Mouse (Mus musculus): ENCODE measurements around the gene Cog6. TPM values are rescaled to one million over a fixed set of nuclear protein-coding genes. Genes with fewer than 3 reads are reported as not detected.

Cog6 gene
- total RNA-seq (2021) = 10 to 100 TPM; 35.7 to 43.9 TPM

DNA sequence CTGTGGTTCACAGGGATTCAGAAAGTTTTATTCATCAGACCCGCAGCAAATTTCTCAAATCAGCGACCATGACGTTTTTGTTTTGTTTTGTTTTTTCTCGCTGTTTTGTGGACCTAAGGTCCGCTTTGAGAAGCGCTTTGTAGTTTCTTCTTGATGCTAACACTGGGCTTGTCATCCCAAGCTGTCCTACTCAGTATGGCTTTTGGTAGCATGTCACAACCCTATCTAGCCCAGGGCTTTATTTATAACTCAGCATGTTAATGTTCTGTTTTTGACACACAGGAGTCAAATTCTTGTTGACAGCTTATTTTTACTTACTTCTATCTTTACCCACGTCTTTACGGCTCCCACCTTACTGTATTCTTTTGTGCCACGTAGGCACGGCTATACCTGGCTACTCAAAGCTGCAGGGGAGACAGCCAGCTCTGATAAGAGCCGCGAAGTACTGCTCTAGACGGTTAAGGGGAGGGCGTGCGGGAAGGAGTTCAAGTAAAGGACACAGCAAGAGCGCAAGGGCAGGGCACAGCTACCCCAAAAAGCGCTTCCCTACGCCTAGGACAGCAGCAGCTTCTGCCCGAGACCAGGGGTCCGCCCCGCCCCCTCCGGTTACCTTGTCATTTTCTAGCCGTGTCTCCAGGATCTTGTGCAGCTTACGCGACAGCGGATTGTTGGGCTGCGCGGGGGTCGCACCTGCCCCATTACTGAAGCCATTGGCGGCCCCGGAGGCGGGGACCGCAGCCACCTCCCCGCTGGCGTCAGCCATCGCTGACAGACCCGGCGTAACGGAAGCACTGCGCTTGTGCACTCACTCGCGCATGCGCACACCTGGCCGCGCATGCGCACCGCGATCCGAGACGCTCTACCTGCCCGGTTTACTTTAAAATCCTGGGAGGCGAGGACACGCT, at the start of gene Cog6:
Cog6 (minus strand) TSS at position 802 of the 905 bp plus-strand sequence.
- peak; percentile 81 to 84 for DNase-seq (ENCODE audit: low spot score in 2 of 2)
- intact Hi-C loops (cut with DNase I) = no loop called here

DNA sequence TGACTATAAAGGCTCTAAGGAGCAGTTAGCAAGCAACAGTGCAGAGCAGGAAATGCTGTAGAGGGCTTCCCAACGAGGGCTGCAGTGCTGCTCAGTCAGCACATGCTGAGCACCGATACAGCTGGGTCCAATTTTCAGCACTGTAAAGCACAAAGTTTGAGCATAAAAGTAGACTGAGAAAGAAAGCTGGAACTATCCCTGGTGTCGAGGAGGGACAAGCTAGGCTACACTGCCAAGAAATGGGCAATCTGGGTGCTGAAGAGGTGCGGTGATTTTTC, 49.0 kb upstream of the Cog6 start:
- DNase-seq (ENCODE audit: low spot score in 2 of 2) = no peak
- intact Hi-C loops (cut with DNase I) = no loop called here

DNA sequence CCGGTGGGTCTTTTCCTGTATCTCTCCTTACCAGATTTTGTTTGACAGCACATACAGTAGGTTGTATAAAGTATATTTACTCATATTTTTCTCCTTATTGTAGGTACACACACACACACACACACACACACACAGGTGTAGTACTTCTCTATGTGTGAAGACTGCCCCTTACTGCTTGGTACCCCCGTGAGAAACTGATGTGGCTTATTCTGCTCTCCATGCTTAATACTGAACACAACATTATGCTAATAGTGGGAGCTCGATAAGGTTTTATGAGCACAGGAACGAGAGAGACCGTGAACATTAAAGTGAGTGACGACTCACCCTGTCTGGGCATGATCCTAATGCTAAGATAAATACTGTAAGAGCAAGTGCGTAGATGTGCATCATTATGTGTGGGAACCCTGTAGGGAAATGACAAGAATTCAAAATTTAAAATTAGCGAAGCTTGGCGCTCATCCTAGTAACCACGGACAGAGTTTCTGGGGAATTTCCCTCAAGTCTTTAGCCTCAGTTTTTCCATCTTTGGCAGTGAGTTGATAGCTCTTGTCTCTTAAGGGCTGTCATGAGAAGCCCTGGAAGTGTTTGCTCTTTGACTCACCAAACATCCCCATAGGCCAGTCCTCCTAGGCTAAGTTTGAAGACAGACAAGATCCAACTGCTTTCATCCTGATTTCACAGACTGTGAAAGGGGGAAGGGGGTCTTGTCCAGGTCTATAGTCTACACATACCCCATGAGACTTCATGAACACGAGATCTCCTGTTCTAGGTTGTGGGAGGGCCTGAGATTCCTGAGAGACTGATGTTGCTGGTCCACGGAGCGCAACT, 48.4 kb upstream of the Cog6 start:
- no peak for DNase-seq (ENCODE audit: low spot score in 2 of 2)

DNA sequence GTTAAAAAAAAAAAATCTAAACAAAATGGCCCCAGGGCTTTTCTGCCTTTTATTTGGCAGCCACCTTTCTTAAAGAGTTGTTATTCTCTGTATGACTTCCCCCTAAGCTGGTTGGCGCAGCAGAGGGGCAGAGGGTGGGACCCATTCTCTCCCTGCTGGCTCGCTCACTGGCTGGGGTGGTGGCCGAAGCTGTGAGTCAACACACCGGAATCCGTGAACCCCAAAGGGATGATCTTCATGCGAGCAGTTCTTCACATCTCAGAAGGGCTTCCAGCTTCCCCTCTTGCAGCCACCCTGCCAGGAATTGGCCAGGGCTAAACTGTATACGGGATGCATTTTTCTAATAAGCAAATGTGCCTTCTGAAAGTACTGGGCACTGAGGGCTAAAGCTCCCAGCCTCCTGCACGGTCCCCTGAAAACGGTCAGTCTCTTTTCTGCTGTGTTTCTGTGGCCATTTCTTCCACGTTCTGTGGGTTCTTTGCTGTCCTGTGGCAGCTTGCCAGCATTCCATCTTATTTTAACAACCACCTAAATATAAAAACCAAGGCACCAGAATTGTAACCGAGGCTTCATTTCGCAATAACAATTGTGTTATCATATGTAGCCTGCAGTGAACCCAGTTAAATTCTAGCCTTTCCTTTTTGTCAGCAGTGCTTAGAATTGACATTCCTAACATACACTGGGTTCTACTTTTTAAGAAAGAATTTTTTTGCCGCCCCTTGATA, 46.5 kb upstream of the Cog6 start:
- intact Hi-C loops (cut with DNase I) = no loop called here
- no peak for DNase-seq (ENCODE audit: low spot score in 2 of 2)

More for the DNA sequence above, 48.4 kb upstream of the Cog6 start:
- intact Hi-C loops (cut with DNase I) = no loop called here

DNA sequence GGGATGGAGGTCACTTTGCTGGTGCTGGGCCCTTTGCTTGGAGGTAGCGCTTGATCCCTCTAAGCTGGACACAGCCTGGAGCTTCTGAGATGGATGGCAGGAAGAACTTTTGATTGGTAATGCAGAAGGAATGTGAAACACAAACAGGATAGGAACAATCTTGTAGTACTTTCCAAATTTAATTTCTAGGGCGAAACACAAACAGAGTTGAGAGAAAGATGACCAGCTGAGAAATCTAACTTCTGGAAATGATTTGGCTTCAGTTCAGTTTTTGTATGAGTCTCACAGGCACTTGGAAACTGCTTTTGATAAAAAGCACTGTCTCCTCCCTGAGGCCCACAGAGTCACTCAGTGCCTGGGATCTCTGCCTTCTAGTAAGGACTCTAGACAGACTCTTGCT, 42.9 kb upstream of the Cog6 start:
- intact Hi-C loops (cut with DNase I) = no loop called here
- DNase-seq (ENCODE audit: low spot score in 2 of 2) = no peak

DNA sequence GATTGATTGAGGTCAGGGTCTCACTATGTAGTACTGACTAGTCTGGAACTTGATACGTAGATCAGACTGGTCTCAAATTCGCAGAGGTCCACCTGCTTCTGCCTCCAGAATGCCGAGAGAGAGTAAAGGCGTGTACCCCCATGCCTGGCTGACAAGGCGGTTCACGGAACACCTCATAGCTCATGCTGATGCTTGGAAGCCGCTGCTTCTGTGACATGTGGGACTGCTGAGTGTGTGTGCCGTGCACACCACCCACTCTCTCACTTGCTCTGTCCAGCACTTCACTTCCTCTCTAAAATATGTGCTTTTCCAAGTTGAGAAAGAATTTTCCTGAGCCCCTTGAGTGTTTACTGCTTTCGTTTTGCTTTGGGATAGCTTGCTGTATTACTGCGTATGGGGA, 39.4 kb upstream of the Cog6 start:
- intact Hi-C loops (cut with DNase I) = no loop called here
- no peak for DNase-seq (ENCODE audit: low spot score in 2 of 2)

DNA sequence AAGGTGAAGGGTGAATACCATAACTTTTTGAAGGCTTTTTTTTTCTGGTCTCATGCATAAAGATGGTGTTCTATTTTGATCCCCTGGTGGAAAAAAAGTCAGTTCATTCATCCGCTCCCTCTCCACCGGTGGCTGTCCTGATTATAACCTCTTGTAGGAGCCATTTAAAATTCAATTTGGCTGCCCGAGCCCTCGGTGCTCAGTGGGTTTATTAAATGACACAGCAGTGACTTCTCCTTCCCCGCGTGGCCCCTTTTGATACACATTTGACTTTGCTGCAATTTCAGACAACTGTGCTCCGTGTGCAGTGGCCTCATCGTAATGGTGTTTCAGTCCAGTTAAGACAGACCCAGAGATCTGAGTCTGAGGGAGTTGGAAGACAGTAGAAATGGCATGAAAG, 35.3 kb upstream of the Cog6 start:
- DNase-seq (ENCODE audit: low spot score in 2 of 2) = no peak
- intact Hi-C loops (cut with DNase I) = no loop called here

DNA sequence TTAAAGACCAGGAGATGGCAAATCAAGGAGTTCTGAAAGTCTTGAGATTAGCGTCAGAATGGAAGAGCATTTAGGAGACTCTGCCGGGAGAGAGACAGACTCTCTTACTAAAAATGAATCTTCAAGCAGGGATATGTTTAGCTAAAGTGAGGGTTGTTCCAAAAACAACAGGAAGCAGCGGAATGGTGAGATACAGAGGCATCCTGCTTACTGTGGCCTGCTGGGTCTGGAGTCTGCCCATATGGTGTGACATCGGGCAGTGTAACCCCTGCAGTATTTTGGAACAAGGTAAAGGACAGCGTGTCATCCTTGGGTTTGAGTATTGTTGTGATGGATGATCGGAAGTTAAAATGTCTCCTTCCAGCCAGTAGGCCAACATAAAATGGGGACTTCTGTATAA, 29.3 kb upstream of the Cog6 start:
- intact Hi-C loops (cut with DNase I) = no loop called here
- DNase-seq (ENCODE audit: low spot score in 2 of 2) = no peak

DNA sequence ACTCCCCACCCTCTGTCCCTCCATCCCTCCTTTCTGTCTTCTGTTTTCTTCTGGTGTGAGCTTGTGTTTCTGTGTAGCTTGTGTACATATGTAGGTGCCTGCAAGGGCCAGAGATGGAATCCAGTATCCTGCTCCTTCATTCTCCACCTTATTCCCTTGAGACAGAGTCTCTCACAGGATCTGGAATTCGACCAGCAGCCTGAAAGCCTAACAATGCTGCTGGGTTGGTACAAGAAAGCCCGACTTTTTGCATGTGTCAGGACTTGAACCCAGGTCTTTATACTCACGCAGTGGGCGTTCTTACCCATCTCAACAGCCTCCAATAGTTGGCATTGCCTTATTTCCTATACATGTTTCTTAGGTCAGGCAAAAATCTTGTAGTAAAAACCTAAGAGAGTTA, 28.7 kb upstream of the Cog6 start:
- intact Hi-C loops (cut with DNase I) = no loop called here
- no peak for DNase-seq (ENCODE audit: low spot score in 2 of 2)

DNA sequence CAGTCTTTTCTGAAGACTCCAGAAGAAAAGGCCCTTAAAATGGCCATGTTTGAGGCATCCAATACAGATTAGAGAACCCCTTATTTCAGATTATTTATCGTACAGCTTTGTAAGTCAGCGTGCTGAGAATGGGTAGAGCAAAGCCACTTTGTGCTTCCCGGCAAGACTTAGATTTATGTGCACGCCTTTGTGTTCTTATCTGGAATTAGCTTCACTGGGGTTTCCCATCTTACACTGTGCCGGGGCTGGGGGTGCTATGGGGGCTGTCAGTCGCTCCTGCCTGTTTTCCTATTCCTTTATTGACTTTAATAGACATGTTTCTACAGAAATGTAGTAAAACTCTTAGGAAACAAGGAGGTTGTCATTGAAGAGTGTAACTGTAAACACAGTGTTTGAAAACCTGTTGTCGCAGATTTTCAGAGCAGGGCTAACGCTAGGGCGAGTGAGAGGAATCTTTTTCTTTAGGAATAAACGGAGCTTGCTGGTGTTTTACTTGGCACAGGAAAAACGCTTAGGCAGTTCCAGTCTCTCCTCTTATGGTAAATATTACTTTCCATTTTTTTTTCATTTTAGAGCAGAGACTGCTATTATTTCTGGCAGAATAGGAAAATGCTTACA, 27.8 kb upstream of the Cog6 start:
- intact Hi-C loops (cut with DNase I) = loop anchor here (5.0 kb wide), 2 partner anchors 203 to 278 kb away; no protein-coding TSS in a partner anchor
- no peak for DNase-seq (ENCODE audit: low spot score in 2 of 2)

DNA sequence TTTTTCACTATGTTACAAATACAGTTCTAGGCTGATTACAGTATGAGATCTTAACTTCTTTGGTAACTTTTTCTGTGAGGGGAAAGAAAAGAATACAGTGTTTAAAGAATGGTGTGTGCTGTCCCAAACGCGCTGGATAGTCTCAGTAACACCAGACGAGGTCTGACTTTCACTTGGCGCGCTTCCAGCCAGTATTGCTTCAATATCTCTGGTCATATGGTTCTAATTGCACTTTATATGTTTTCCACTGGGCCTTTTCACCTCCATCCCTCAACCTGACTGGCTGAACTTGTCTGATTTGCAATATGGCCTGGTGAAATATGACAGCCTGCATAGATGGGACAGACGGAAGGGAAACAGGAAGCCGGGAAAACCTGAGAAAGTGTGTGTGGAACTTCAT, 27.2 kb upstream of the Cog6 start:
- DNase-seq (ENCODE audit: low spot score in 2 of 2) = no peak
- intact Hi-C loops (cut with DNase I) = loop anchor here (5.0 kb wide), 2 partner anchors 203 to 278 kb away; no protein-coding TSS in a partner anchor

DNA sequence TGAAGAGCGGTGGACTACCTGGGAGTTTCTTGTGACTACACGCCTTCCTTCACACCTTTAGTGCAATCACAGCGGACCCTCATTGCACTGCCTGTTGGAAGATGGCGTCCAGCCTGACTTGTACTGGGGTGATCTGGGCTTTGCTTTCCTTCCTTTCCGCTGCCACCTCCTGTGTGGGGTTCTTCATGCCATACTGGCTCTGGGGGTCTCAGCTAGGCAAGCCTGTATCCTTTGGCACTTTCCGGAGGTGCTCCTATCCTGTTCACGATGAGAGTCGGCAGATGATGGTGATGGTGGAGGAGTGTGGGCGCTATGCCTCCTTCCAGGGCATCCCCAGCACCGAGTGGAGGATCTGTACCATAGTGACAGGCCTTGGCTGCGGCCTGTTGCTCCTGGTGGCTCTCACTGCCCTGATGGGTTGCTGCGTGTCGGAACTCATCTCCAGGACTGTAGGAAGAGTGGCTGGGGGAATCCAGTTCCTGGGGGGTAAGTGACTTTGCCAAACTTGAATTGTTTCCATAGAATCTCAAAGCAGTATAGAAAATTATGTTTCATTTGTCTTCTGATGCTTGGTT, 26.3 kb upstream of the Cog6 start:
- intact Hi-C loops (cut with DNase I) = loop anchor here (5.0 kb wide), 2 partner anchors 204 to 279 kb away; no protein-coding TSS in a partner anchor
- no peak for DNase-seq (ENCODE audit: low spot score in 2 of 2)

DNA sequence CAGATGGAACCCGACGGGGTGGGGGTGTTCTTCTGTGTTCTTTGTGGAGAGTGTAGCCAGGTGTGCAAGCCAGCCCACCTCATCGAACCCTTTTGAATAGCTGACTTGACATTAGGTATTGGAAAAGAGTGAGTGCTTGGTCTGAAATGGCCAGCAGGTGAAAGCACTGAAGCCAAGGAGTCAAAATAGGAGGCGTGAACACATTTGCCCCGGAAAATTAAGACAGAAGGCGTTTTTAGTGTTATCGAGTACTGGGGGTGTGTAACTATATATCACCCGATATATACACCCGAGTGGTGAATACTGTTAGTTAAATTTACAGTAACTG, 25.2 kb upstream of the Cog6 start:
- intact Hi-C loops (cut with DNase I) = loop anchor here (5.0 kb wide), 2 partner anchors 205 to 280 kb away; no protein-coding TSS in a partner anchor

DNA sequence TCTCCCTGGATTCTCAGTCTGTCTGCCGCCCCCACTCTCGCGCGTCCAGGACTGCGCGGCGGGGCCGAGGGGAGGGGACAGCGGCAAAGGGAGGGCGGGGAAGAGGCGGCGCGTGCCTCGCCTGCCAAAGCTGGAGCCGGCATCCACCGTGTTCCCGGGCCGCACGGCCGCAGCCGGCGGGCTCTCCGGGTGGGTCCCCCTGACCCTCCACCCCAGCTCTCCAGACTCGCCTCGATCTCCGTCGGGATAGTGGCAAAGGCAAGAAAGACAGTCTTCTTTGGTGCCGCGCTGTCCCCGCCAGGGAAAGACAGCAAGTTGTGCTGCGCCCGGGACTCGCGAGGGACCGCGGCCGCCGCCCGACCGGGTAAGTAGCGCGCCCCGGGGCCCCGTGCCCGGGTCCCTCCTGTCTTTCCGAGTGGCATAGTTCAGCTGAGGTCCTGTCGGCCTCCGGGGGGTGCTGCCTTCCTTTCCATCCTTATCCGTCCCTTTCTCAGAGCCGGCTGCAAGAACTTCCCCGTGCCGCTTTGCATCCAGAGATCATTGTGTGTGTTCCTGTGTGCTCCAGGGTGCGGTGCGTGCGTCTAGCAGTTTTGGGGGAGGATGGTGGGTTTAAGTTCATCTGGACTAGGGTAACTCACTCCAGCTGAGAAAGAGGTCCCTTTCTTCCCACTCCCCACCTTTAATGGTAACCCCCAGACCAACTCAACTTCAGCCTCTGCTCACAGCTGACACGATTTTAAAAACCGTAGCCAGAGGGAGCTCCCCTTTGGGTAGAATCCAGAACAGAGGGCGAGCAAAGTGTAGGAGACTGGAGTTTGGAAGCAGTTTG, 24.6 kb upstream of the Cog6 start, which contains the start of gene Lhfp:
Lhfp (plus strand) TSS at position 118 of the 829 bp plus-strand sequence.
- intact Hi-C loops (cut with DNase I) = loop anchor here (2.0 to 5.0 kb wide), 3 partner anchors 123 to 281 kb away; no protein-coding TSS in a partner anchor

More for the DNA sequence above, 25.2 kb upstream of the Cog6 start:
- DNase-seq (ENCODE audit: low spot score in 2 of 2) = no peak

DNA sequence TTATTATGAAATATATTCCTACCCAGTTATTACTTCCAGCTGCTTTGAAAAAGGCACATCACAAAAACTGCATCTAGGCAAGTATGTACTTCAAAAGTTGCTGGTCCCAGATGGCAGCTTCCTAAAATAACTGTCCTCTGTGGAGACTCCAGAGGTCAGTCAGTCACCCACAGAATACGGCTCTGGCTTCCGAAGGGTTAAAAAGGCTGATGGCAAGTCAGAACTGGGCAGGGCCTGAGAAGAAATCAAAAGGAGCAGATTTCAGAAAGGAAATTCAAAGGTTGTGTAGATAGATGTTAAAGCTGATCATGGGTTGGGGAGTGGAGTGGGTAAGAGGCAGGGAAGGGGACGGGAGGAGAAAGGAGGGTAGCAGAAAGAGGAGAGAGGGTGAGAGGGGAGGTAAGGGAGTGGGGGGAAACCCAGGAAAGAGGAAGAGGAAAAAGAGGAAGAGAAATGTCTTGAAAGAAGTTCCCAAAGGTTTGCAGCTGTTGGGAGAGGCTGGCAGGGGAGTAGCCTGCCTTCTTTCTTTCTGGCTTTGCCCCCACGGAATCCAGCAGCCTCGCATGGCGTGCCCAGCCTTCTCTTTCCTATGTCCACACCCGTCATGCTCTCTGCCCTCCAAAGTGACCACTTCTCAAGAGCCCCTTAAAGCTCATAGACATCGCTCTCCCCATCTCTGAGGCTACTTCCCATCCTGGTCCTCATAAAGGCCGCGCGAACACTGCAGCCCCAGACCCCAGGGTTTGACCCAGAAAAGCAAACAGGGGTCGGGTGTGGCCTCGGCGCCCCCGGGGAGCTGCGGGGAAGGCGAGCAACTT, 23.8 kb upstream of the Cog6 start:
- intact Hi-C loops (cut with DNase I) = loop anchor here (2.0 to 5.0 kb wide), 3 partner anchors 124 to 281 kb away; no protein-coding TSS in a partner anchor
- no peak for DNase-seq (ENCODE audit: low spot score in 2 of 2)

More for the DNA sequence above, 24.6 kb upstream of the Cog6 start, which contains the start of gene Lhfp:
- DNase-seq (ENCODE audit: low spot score in 2 of 2) = peak; percentile 79 to 83

DNA sequence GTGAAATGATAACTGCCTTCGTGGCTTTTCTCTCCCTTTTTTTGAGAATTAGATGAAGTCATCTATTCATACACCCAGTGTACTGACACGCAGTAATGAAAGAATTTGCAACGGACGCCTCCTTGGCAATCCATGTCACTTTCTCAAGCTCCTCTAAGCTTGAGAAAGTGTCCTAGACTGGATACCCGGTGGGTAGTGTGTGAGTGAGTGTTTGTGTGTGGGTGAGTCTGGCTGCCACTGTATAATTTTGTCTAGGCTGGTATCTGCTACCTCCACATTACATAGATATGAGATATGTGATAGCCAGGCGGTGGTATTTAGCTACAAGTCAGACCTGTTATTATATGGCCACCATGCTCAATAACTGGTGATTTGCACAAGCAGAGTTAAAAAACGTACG, 22.7 kb upstream of the Cog6 start:
- intact Hi-C loops (cut with DNase I) = loop anchor here (2.0 to 5.0 kb wide), 3 partner anchors 125 to 283 kb away; no protein-coding TSS in a partner anchor
- no peak for DNase-seq (ENCODE audit: low spot score in 2 of 2)

DNA sequence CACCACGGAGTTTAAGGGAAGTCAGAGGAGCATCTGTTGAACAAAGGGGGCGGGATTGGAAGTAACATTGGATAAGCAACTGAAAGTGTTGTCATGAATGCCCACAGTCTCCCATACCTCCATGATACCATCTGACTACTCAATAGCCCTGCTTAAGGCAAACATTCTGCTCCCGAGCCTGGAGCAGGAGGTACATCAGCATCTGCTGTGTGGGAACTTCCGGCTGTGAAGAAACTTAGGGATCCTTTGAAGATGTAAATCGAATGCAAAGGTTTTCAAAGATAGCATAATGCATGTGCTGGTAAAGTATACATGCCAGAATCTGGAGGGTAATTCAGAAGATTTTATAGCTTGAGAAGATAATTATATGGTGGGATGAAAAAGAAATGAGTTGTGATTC, 21.9 kb upstream of the Cog6 start:
- DNase-seq (ENCODE audit: low spot score in 2 of 2) = no peak
- intact Hi-C loops (cut with DNase I) = no loop called here

Data from left cerebral cortex, postnatal 36 days (tissue).